Mouse (Mus musculus): ENCODE measurements at regions not wholly inside any gene's neighbourhood (a gene's known extent, or its start where the extent isn't known, plus 50 kb on each side); places are given as distances from the start of the nearest gene placed in this dataset.

DNA sequence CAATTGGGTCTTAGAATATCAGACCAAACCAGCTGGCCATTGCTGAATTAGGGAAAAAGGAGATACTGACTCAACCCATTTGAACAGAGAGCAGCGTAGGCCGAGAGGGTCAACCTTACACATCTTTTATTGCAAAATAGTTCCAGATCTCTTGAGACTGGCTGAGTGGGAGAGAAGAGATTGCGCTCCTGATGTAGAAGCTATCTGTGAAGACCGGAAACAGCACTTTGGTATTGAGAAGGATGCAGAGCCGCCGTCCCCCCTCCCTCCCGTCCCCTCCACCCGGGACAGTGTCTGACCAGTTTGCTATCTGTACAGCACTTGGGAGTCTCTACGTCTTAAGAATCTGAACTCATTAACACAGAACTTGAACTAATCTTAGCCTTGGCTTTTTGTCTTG is 135.6 kb downstream of the Zfp365 start:
- no peaks in the 10 kb centered on the region for H3K9me3 ChIP-seq (replicated peaks)
- no peak overlapping the region for H3K4me3 ChIP-seq (replicated peaks)
- H3K4me1 ChIP-seq, result peaks cover 1% of the 10 kb centered on the region; the same call in 1 of the 2 replicates
- no peak overlapping the region for H3K4me2 ChIP-seq
- ATAC-seq (replicated peaks; ENCODE audit: low FRiP score), result no peak
- no peaks in the 10 kb centered on the region for H3K36me3 ChIP-seq
- 0 out of 2 replicates have a peak overlapping the region, but pooled peaks have one; percentile 59 for H3K27ac ChIP-seq
- no peaks in the 10 kb centered on the region for H3K27me3 ChIP-seq
- H3K9ac ChIP-seq, result no peak overlapping the region
- 89% methylated on average over 9 of the region's 9 CpGs for WGBS

DNA sequence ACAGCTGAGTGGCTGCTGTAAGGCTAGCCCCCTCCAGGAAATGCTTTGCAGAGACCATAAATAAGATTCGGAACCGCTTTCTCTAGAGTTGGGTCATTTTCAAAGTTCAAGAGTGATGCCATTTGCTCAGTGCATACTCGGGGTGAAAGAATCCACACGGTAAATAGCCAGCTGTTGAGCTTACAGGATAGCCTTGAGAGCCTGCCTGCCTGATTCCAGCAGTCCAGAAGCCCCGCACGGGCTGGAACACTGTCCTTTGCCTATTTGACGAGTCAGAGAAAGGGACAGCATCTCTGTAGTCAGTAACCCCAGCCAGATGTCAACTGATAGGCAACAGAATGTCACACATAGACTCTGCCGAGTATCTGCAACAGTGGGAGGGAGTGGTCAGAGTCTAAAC is 140.7 kb downstream of the Zfp365 start:
- H3K36me3 ChIP-seq, result no peaks in the 10 kb centered on the region
- H3K27me3 ChIP-seq, result no peaks in the 10 kb centered on the region
- H3K4me2 ChIP-seq, result no peak overlapping the region
- H3K27ac ChIP-seq, result peak overlapping the region; percentile 33; the same call in 1 of the 2 replicates
- no peak overlapping the region for H3K9ac ChIP-seq
- no peak overlapping the region for H3K4me3 ChIP-seq (replicated peaks)
- no peaks in the 10 kb centered on the region for H3K9me3 ChIP-seq (replicated peaks)
- 63% methylated on average over 8 of the region's 8 CpGs for WGBS
- no peak for ATAC-seq (replicated peaks; ENCODE audit: low FRiP score)
- H3K4me1 ChIP-seq, result peaks cover 4% of the 10 kb centered on the region; the same call in 1 of the 2 replicates

DNA sequence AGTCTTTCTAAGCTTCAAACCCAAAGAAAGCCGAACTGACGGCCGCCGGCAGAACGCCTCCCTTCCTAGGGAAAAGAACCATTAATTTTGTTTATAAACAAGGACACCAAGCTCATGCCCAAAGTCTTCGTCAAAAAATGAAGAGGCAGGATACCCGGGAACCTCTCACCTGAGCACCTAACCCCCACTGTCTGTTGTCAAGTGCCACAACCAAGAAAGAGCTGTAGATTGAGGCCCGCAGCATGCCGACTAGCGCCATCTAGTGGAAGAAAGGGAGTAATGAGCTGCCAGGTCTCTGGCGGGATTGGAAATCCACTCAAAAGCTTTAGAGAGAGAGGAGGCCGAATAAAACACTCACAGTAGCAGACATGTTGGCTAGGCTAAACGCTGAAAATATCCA is 146.4 kb downstream of the Zfp365 start:
- no peaks in the 10 kb centered on the region for H3K9me3 ChIP-seq (replicated peaks)
- no peak overlapping the region for H3K4me2 ChIP-seq
- H3K27me3 ChIP-seq, result no peaks in the 10 kb centered on the region
- H3K4me3 ChIP-seq (replicated peaks), result no peak overlapping the region
- WGBS, result 43% methylated on average over 13 of the region's 13 CpGs
- no peaks in the 10 kb centered on the region for H3K36me3 ChIP-seq
- no peak for ATAC-seq (replicated peaks; ENCODE audit: low FRiP score)
- peaks cover 3% of the 10 kb centered on the region for H3K4me1 ChIP-seq
- H3K9ac ChIP-seq, result no peak overlapping the region
- no peak overlapping the region for H3K27ac ChIP-seq

DNA sequence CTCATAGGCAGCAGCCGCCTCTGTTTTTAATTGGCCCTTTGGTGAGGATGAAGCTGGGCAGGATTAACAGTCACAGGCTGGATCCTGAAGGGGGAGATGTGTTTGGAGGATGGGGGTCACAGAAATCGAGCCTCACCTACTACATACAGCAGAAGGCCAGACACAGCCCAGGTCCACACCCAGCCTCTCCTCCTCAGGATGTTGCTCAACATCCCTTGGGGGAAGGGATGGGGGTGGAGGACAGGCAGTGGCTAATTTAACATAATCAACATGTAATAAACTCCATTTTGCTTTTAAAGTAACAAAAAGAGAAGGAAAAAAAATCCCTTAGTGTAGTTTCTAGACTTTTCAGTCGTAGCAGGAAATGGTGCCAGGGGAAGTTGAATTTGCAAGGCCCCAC is 152.0 kb downstream of the Zfp365 start:
- Histone ChIP-seq H3K9me3 (replicated peaks) (no peaks in the 10 kb centered on the region), H3K4me3 (replicated peaks) (no peak overlapping the region), H3K36me3 (no peaks in the 10 kb centered on the region), H3K27ac (no peak overlapping the region), H3K9ac (no peak overlapping the region), H3K4me2 (no peak overlapping the region), H3K4me1 (peaks cover 23% of the 10 kb centered on the region), H3K27me3 (no peaks in the 10 kb centered on the region)
- no peak for ATAC-seq (replicated peaks; ENCODE audit: low FRiP score)
- WGBS, result 38% methylated on average over 3 of the region's 3 CpGs

DNA sequence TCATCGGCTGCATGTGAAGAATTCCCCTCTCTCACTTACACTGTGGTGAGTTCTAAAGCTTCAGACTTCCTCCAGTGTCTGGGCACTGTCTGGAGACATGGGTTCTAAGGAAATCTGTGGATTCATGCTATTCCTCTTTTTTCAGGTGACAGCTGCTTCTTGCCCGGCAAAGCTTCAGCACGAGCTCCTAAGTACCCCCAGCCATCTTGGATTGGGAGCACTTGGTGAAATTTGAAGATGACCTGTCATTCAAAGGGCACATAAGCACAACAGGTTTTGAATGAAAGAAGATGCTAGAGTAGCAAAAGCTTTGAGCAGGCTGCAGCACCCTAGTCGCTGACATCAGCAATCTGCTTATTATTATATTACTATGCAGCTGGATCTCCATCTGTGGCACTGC is 164.3 kb downstream of the Zfp365 start:
- no peaks in the 10 kb centered on the region for H3K27me3 ChIP-seq
- H3K27ac ChIP-seq, result no peak overlapping the region
- H3K9me3 ChIP-seq (replicated peaks), result no peaks in the 10 kb centered on the region
- H3K4me3 ChIP-seq (replicated peaks), result no peak overlapping the region
- H3K4me2 ChIP-seq, result no peak overlapping the region
- 0 out of 2 replicates have a peak, but pooled peaks cover 3% of the 10 kb centered on the region for H3K4me1 ChIP-seq
- H3K36me3 ChIP-seq, result no peaks in the 10 kb centered on the region
- H3K9ac ChIP-seq, result no peak overlapping the region
- 85% methylated on average over 4 of the region's 4 CpGs for WGBS
- no peak for ATAC-seq (replicated peaks; ENCODE audit: low FRiP score)

DNA sequence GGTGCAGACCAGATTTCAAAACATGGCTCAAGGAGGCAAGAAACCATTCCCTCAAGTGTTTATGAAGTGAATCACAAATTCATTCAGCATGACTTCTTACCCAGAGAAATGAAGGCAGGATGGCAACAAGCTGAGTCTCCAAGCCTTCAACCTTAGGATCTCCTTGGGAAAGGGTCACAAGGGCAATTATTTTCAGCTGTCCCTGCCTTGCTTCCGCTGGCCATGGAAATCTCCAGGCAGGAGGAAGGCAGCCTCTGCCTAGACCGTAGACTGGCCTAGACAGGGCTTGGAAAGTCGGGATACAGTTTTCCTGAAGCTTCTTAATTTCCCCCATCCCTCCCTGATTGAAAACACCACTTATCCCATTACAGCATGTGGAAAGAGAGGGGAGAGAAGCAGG is 165.0 kb downstream of the Zfp365 start:
- H3K9me3 ChIP-seq (replicated peaks), result no peaks in the 10 kb centered on the region
- peaks cover 8% of the 10 kb centered on the region for H3K4me1 ChIP-seq
- H3K27me3 ChIP-seq, result no peaks in the 10 kb centered on the region
- H3K4me3 ChIP-seq (replicated peaks), result no peak overlapping the region
- WGBS, result 66% methylated on average over 3 of the region's 3 CpGs
- no peak overlapping the region for H3K9ac ChIP-seq
- no peak for ATAC-seq (replicated peaks; ENCODE audit: low FRiP score)
- no peak overlapping the region for H3K4me2 ChIP-seq
- no peaks in the 10 kb centered on the region for H3K36me3 ChIP-seq
- H3K27ac ChIP-seq, result no peak overlapping the region

DNA sequence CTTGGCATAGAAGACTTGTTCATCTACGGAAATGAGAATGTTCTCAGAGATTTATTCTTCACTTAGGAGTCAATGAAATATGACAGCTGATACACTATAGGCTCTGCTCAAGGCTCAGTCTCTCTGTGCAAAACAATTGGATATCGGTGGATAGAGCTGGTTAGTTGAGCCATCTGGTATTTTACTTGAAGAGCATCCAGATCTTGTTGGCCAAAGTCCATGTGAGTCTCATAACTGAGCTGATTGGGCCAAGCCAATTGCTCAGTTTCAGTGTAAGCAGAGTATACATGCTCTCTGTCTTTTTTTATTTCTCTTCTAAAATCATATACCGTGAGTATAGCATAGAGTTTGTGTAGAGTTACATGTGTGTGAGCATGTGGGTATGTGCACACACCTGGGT is 166.3 kb downstream of the Zfp365 start:
- Histone ChIP-seq H3K4me2 (no peak overlapping the region), H3K4me1 (peaks cover 19% of the 10 kb centered on the region), H3K36me3 (no peaks in the 10 kb centered on the region), H3K27ac (no peak overlapping the region), H3K9ac (no peak overlapping the region), H3K9me3 (replicated peaks) (no peaks in the 10 kb centered on the region), H3K4me3 (replicated peaks) (no peak overlapping the region), H3K27me3 (no peaks in the 10 kb centered on the region)
- ATAC-seq (replicated peaks; ENCODE audit: low FRiP score), result no peak
- WGBS, result 82% methylated on average over 3 of the region's 3 CpGs

DNA sequence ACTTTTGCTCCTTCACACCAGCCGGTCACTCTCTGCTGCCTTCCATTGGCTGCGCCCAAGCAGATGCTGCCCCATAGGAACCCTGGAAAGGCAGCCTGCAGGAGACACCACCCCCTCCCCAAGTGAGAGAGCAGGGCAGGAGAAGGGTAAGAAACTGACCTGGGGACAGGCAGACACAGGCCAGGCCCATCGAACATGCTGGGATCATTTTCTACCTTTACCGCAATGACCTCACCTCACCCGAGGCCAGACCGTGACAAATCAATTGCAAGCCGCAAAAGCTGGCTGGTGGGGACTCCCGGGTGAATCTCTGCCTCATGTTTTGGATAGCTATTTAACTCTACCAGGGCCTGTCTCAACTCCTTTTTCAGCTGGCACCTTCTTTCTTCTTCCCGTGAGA is 168.9 kb downstream of the Zfp365 start:
- H3K9me3 ChIP-seq (replicated peaks), result no peaks in the 10 kb centered on the region
- H3K4me3 ChIP-seq (replicated peaks), result no peak overlapping the region
- no peak for ATAC-seq (replicated peaks; ENCODE audit: low FRiP score)
- H3K27ac ChIP-seq, result no peak overlapping the region
- no peak overlapping the region for H3K4me2 ChIP-seq
- H3K4me1 ChIP-seq, result peaks cover 19% of the 10 kb centered on the region
- no peaks in the 10 kb centered on the region for H3K27me3 ChIP-seq
- 61% methylated on average over 9 of the region's 9 CpGs for WGBS
- H3K9ac ChIP-seq, result no peak overlapping the region
- no peaks in the 10 kb centered on the region for H3K36me3 ChIP-seq

DNA sequence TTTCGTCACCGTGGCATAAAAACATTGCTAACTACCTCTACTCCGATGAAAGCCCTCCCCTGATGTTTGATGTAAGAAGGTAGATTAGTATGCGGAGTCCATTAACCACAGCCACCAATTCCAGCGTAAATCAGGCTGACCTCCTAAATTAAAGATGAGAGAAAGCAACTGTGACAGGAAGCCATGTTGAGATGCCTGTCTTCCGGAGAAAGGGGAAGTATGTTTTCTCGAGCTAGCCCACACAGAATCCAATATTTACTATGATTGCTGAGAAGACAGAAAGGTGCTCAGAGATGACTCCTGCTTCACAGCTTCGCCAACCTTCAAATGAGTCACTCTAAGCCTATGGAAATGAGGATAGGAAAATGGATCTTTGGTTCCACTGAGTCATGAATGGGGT is 169.6 kb downstream of the Zfp365 start:
- Histone ChIP-seq H3K9me3 (replicated peaks) (no peaks in the 10 kb centered on the region), H3K9ac (no peak overlapping the region), H3K4me1 (peaks cover 19% of the 10 kb centered on the region), H3K27me3 (no peaks in the 10 kb centered on the region), H3K4me3 (replicated peaks) (no peak overlapping the region), H3K4me2 (no peak overlapping the region), H3K27ac (peak overlapping the region; percentile 76), H3K36me3 (no peaks in the 10 kb centered on the region)
- 60% methylated on average over 8 of the region's 8 CpGs for WGBS
- no peak for ATAC-seq (replicated peaks; ENCODE audit: low FRiP score)

DNA sequence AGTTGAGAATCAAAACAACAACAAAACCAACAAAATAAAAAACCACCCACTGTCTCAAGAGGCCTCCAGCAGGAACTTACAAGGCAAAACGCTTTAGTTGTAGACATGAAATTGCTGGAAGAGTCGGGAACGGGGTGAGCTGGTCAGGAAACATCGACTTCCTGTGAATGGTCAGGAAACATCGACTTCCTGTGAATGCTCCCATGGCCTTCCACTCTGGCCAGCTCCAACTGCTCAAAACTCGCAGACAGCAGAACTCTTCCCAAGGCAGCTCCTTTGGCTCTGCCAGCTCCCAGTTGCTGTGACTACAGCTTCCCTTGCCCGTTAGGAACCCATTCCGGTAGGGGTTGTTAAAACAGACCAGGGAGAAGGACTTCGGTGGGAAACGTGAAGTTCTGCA is 170.2 kb downstream of the Zfp365 start:
- 0 out of 2 replicates have a peak, but pooled peaks have one; percentile 33 for ATAC-seq (replicated peaks; ENCODE audit: low FRiP score)
- no peaks in the 10 kb centered on the region for H3K36me3 ChIP-seq
- H3K27ac ChIP-seq, result peak overlapping the region; percentile 76
- peaks cover 19% of the 10 kb centered on the region for H3K4me1 ChIP-seq
- 54% methylated on average over 10 of the region's 10 CpGs for WGBS
- H3K4me3 ChIP-seq (replicated peaks), result no peak overlapping the region
- H3K4me2 ChIP-seq, result no peak overlapping the region
- no peaks in the 10 kb centered on the region for H3K9me3 ChIP-seq (replicated peaks)
- no peaks in the 10 kb centered on the region for H3K27me3 ChIP-seq
- H3K9ac ChIP-seq, result no peak overlapping the region

DNA sequence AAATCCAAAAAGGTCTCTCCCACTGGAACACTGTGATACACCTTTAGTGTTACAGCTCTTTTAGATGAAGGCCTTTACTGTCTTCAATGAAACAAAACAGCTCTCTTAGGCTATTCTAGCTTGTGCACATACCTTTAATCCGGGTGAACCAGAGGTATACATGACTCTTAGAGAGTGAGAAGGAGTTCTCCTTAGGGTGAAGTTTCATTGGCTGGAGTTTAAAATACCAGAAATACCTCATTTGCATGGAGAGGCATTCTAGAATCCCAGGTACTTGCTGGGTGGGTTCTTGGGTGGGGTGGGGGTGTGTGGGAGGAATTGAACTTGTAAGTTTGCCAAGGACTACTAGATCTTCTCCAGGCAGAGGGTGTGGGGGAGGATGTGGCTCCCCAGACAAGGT is 173.3 kb downstream of the Zfp365 start:
- Histone ChIP-seq H3K4me2 (no peak overlapping the region), H3K36me3 (no peaks in the 10 kb centered on the region), H3K27me3 (no peaks in the 10 kb centered on the region), H3K9ac (no peak overlapping the region), H3K27ac (no peak overlapping the region), H3K9me3 (replicated peaks) (no peaks in the 10 kb centered on the region), H3K4me3 (replicated peaks) (no peak overlapping the region), H3K4me1 (peaks cover 19% of the 10 kb centered on the region)
- ATAC-seq (replicated peaks; ENCODE audit: low FRiP score), result no peak
- 55% methylated on average over 1 of the region's 1 CpGs for WGBS

DNA sequence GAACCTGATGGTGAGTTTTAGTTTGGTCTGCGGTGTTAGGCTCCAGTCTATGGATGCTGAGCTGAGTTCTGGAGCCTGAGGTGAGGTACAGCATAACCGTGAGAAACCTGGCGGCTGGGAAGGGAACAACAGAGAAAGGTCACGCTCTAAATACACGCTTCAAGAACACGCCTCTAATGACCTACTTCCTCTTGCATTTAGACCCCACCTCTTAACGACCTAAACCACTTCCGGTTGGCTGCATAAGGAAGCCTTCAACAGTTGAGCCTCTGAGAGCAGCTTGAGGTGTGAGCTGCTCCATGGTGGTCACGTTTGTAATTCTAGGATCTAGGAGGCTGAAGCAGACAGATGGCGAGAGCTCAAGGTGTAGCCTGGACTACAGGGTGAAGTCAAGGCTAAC is 175.8 kb downstream of the Zfp365 start:
- Histone ChIP-seq H3K27me3 (no peaks in the 10 kb centered on the region), H3K27ac (no peak overlapping the region), H3K4me1 (peaks cover 5% of the 10 kb centered on the region), H3K4me2 (no peak overlapping the region), H3K9ac (no peak overlapping the region), H3K36me3 (no peaks in the 10 kb centered on the region), H3K9me3 (replicated peaks) (no peaks in the 10 kb centered on the region), H3K4me3 (replicated peaks) (no peak overlapping the region)
- 81% methylated on average over 10 of the region's 10 CpGs for WGBS
- ATAC-seq (replicated peaks; ENCODE audit: low FRiP score), result no peak

DNA sequence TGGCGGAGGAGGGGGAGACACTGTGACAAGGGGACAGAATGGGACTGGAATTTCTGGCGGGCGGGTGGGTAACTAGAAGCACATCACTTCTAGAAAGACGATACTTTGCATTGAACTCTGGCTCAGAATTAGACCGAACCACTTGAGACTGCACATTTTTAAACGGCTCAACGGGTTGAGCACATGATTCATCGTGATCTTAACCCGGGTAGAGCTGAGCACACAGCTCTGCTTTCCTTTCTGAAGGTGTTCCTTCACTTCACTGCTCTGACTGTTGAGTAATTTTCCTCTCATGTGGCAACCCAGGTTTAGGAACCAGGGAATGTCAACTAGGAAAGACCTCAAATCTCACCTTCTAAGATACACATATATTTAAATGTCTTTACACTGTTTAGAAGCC is 180.9 kb downstream of the Zfp365 start:
- H3K27me3 ChIP-seq, result no peaks in the 10 kb centered on the region
- H3K27ac ChIP-seq, result no peak overlapping the region
- 48% methylated on average over 9 of the region's 9 CpGs for WGBS
- no peak for ATAC-seq (replicated peaks; ENCODE audit: low FRiP score)
- H3K36me3 ChIP-seq, result no peaks in the 10 kb centered on the region
- H3K4me1 ChIP-seq, result no peaks in the 10 kb centered on the region
- H3K9me3 ChIP-seq (replicated peaks), result no peaks in the 10 kb centered on the region
- no peak overlapping the region for H3K4me2 ChIP-seq
- no peak overlapping the region for H3K9ac ChIP-seq
- no peak overlapping the region for H3K4me3 ChIP-seq (replicated peaks)
